Mouse (Mus musculus) liver, postnatal 0 days (tissue): ENCODE results near the gene Dap3.
"Not testable (repeated sequence)": the region's sequence is repeated elsewhere in the genome, so short reads cannot be mapped to it uniquely, and the experiment has no call there.

Source experiments
- CTCF ChIP-seq: sonication (generic); IDR thresholded peaks from 2 replicates; pipeline ENCODE4 v1.5.1; 2016; ENCODE audit warnings: antibody characterized with exemption, low read depth
- EP300 ChIP-seq: IDR thresholded peaks from 2 replicates; pipeline ENCODE4 v1.6.1; 2016; ENCODE audit warnings: antibody characterized with exemption, low read depth, mild to moderate bottlenecking

DNA sequence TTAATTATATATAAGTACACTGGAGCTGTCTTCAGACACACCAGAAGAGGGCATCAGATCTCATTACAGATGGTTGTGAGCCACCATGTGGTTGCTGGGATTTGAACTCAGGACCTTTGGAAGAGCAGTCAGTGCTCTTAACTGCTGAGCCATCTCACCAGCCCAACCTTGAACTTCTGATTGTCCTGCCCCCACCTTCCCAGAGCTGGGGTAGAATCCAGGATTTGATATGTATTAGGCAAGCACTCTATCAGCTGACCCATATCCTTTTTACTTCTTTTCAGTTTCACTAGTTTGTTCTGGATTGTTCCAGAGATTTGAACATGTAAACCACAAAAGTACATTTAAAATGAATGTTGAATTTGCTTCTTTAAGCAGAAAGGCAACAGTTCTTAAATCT, 12.2 kb upstream of the Dap3 start:
- not testable (repeated sequence) for TF ChIP-seq CTCF, EP300
